Mouse (Mus musculus) liver, embryonic 14.5 days (tissue): ENCODE data around the gene Rtl8a. TPM values are rescaled to one million over a fixed set of nuclear protein-coding genes. Genes with fewer than 3 reads are reported as not detected.
"Not testable (repeated sequence)": the region's sequence is repeated elsewhere in the genome, so short reads cannot be mapped to it uniquely, and the experiment has no call there.

Experiments used
- ATAC-seq: fragments of 200-750 bp; cut with Nextera tagmentation; 2 replicates; pipeline ENCODE4 v1.8.0; 2017; ENCODE audit warnings: moderate number of reproducible peaks, mild to moderate bottlenecking, moderate library complexity; ENCODE audit not compliant: insufficient read depth
- DNase-seq, 3 experiments: peaks; one replicate each; pipeline ENCODE4 v3.0.0-alpha.2; 2012 to 2013; ENCODE audit warnings: low read depth in 3 of 3, low spot score in 3 of 3
- H3K27ac ChIP-seq: fragments of 300-500 bp; sonication (generic); 2 replicates; pipeline ENCODE4 v1.5.1; 2014; ENCODE audit warnings: moderate library complexity, mild to moderate bottlenecking, control low read depth, inconsistent platforms
- H3K27me3 ChIP-seq: fragments of 300-500 bp; sonication (generic); 2 replicates; pipeline ENCODE4 v1.6.1; 2014; ENCODE audit warnings: mild to moderate bottlenecking, low read length, moderate library complexity; ENCODE audit not compliant: control insufficient read depth, insufficient read depth
- H3K36me3 ChIP-seq: fragments of 300-500 bp; sonication (generic); replicated peaks from 2 replicates; pipeline ENCODE4 v1.6.1; 2014; ENCODE audit warnings: low read depth; ENCODE audit not compliant: control insufficient read depth, insufficient read depth
- H3K4me1 ChIP-seq, 2 experiments: fragments of 200-500 bp in 1 of 2; fragments of 300-500 bp in 1 of 2; sonication (generic) in 1 of 2; replicated peaks; 2 replicates each; pipeline ENCODE4 v1.6.1; 2012 to 2014; ENCODE audit warnings: antibody characterized with exemption in 1 of 2, inconsistent platforms in 1 of 2, low read length in 1 of 2; ENCODE audit not compliant: control insufficient read depth in 2 of 2, insufficient read depth in 2 of 2
- H3K4me2 ChIP-seq: fragments of 300-500 bp; sonication (generic); 2 replicates; pipeline ENCODE4 v1.6.1; 2014; ENCODE audit warnings: low read depth, mild to moderate bottlenecking, control low read depth, moderate library complexity
- H3K4me3 ChIP-seq, 2 experiments: fragments of 200-500 bp in 1 of 2; fragments of 300-500 bp in 1 of 2; sonication (generic) in 1 of 2; 2 replicates each; pipeline ENCODE4 v1.5.1; 2012 to 2014; ENCODE audit warnings: low read depth in 2 of 2, low read length in 2 of 2, mild to moderate bottlenecking in 2 of 2, control low read depth in 1 of 2, inconsistent platforms in 1 of 2, moderate library complexity in 1 of 2; ENCODE audit not compliant: insufficient read depth in 1 of 2
- H3K9ac ChIP-seq: fragments of 300-500 bp; sonication (generic); replicated peaks from 2 replicates; pipeline ENCODE4 v1.6.1; 2014; ENCODE audit warnings: mild to moderate bottlenecking, control low read depth, moderate library complexity
- H3K9me3 ChIP-seq: fragments of 300-500 bp; sonication (generic); 2 replicates; pipeline ENCODE4 v1.6.1; 2016; ENCODE audit warnings: low read length, mixed read lengths; ENCODE audit not compliant: control insufficient read depth
- CTCF ChIP-seq: IDR thresholded peaks from 2 replicates; pipeline ENCODE4 v1.5.1; 2016; ENCODE audit warnings: antibody characterized with exemption, low read depth, control low read depth
- EP300 ChIP-seq: IDR thresholded peaks from 2 replicates; pipeline ENCODE4 v1.6.1; 2016; ENCODE audit warnings: antibody characterized with exemption, low read depth
- WGBS: fragments of 180-500 bp; shearing (Covaris S2); extraction: QIAGEN DNeasy Blood & Tissue Kit; methylation state at CpG from one replicate; pipeline ENCODE4 v1.1.7; 2014; ENCODE audit not compliant: insufficient replicate concordance; 5-methylcytosine and 5-hydroxymethylcytosine counted together
- polyA plus RNA-seq, 2 experiments: library from polyadenylated mRNA; depleted of rRNA in 1 of 2; stranded (reverse) in 1 of 2; unstranded in 1 of 2; fragments of >200 nt; fragmentation: Nextera tagmentation in 1 of 2; extraction: Ambion mirVana in 1 of 2; gene quantifications; 2 replicates each; pipeline versions ENCODE4 v1.2.1 to v1.2.3; 2012 to 2014

Gene Rtl8a
- polyA plus RNA-seq, 2 experiments, result 3.5 to 5.9 TPM

DNA sequence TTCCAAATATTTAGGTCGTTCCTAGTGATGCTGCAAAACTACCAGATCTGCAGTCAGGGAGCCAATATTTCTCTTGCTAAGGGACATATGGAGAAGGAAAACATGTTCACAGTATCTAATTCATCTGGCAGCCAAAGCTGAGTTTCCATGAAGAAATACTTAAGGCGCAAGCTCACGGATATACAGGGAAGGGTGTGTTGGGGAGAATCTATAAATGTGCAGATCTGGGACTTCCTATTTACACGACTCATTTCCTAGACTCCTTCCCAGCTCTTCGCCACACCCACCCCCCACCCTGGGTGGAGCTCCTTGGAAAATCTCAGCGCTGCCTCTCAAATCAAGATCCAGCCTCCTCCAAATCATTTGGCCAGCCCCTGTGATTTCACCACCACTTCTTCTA lies 2.4 kb upstream of the Rtl8a start:
- H3K27ac ChIP-seq, result no peak overlapping the region
- H3K4me3 ChIP-seq, result no peak overlapping the region
- ATAC-seq (no peak), DNase-seq (no peak)
- no peaks in the 10 kb centered on the region for H3K27me3 ChIP-seq
- no peaks in the 10 kb centered on the region for H3K36me3 ChIP-seq
- no peaks in the 10 kb centered on the region for H3K9me3 ChIP-seq
- no peaks in the 10 kb centered on the region for H3K4me1 ChIP-seq
- WGBS, result 56% methylated on average over 6 of the region's 6 CpGs
- H3K4me2 ChIP-seq, result no peak overlapping the region
- no peak for TF ChIP-seq CTCF
- no peak for TF ChIP-seq EP300
- no peak overlapping the region for H3K9ac ChIP-seq

DNA sequence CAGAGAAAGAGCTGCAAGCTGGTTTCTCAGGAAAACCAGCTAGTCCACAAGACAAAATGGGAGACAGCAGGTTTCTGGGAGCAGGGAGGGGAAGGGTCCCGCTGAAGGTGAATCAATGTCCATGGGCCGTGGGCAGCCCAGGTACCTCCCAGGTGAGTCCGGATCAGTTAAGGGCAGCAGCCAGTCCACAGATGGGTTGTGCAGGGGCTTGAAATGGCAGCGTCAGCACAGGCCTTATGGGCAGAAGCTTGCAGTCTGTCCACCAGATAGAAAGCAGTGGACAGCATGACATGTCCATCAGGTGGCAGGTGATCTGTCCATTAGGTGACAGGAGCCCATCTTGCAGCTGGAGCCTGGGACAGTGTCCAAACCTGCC lies 890 bp downstream of the Rtl8a start:
- not testable (repeated sequence) for H3K27me3 ChIP-seq, H3K9me3 ChIP-seq, H3K27ac ChIP-seq, H3K4me2 ChIP-seq, H3K9ac ChIP-seq, H3K36me3 ChIP-seq, H3K4me3 ChIP-seq, DNase-seq, ATAC-seq, H3K4me1 ChIP-seq
- WGBS, result 48% methylated on average over 3 of the region's 4 CpGs

DNA sequence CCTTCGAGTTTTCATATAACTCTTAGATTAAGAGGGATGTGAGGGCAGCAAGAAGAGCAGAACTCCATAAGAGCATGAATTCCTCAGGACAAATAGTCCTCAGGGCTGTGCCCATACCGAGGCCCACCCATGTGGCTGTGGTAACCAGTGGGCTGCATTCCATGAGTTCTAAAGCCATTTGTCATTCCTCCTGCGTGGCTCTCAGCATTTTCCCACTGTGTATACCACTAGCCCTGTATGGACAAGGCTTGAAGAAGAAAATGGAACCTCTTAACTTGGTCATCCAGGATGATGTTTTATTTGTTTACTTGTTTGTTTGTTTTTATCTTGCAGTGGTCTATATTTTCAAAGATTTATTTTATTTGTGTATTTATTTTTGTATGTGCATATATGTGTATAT lies 5.4 kb downstream of the Rtl8a start:
- not testable (repeated sequence) for ATAC-seq, H3K9me3 ChIP-seq, H3K4me2 ChIP-seq, H3K27me3 ChIP-seq, H3K36me3 ChIP-seq, DNase-seq, H3K27ac ChIP-seq, H3K9ac ChIP-seq, H3K4me3 ChIP-seq, H3K4me1 ChIP-seq
- WGBS, result 30% methylated on average over 3 of the region's 3 CpGs

DNA sequence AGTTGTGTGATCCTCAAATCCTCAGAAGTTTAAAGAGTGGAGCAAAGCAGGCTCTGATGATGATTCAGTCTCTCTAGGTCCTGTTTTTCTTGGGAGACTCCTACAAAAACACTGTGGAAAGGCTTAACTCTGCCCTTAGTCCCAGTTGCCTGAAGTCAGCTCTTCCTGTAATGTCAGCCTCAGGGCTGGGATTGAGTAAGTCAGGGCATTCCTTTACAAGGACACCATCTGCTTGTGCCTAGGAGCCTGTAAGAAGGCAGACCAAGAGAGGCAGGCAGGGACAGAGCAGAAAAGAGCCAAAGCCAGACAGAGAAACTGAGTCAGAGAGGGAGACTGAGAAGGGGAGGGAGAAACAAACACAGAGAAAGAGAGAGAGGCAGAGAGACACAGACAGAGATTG lies 32.1 kb downstream of the Rtl8a start:
- not testable (repeated sequence) for H3K4me2 ChIP-seq, H3K27me3 ChIP-seq, H3K4me1 ChIP-seq, H3K9me3 ChIP-seq, H3K36me3 ChIP-seq, DNase-seq, H3K27ac ChIP-seq, ATAC-seq, H3K9ac ChIP-seq, H3K4me3 ChIP-seq

DNA sequence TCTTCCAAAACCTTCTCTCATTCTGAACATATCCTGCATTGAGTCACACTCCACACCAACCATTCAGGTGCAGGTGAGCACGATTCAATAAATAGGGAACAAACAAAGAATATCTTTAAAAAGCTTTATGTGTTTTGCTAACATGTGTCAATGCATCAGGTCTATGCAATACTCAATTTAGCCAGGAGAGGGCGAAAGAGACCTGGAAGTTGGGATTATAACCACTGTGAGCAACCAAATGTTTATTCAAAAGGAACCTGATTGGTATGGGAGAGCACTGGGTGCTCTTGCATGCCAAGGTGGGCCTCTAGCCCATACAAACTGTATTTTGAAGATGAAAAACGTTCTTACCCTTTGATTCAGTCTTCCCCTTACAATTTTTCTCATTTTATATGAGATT lies 32.9 kb downstream of the Rtl8a start:
- ATAC-seq (no peak), DNase-seq (peak in 2 of 3 experiments; percentile 1 to 5)
- H3K4me3 ChIP-seq, result no peak overlapping the region
- H3K4me1 ChIP-seq, result no peaks in the 10 kb centered on the region
- no peaks in the 10 kb centered on the region for H3K9me3 ChIP-seq
- no peak overlapping the region for H3K27ac ChIP-seq
- H3K36me3 ChIP-seq, result no peaks in the 10 kb centered on the region
- H3K9ac ChIP-seq, result no peak overlapping the region
- TF ChIP-seq EP300 (no peak), CTCF (peak; percentile 59)
- WGBS, result 0% methylated on average over 3 of the region's 3 CpGs
- no peak overlapping the region for H3K4me2 ChIP-seq
- H3K27me3 ChIP-seq, result no peaks in the 10 kb centered on the region

DNA sequence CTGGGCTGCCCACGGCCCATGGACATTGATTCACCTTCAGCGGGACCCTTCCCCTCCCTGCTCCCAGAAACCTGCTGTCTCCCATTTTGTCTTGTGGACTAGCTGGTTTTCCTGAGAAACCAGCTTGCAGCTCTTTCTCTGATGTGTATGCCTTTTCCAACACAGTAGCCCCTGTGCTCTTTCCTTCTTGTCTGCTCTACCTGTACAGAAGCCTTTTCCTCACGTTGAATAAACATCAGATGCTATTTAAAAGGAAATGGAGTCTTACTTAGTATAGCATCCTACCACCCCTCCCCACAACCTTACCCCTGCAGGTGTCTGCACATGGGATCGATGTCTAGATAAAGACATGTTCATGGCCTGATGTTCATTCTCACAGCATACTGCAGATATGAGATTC lies 34.6 kb downstream of the Rtl8a start, which contains the start of gene Gm14597:
Gene Gm14597 (minus strand): TSS at position 101 of the 400 bp plus-strand sequence.
- not testable (repeated sequence) for H3K9me3 ChIP-seq, H3K27me3 ChIP-seq, H3K4me1 ChIP-seq, H3K9ac ChIP-seq, H3K27ac ChIP-seq, DNase-seq, H3K36me3 ChIP-seq, ATAC-seq
- Histone ChIP-seq H3K4me2 (peak within 1 kb of the TSS; percentile 38), H3K4me3 (peak within 1 kb of the TSS; percentile 21 to 48; a peak in 2 of 4 replicates)
- 58% methylated on average over 3 of the region's 4 CpGs for WGBS
